Mouse (Mus musculus) left cerebral cortex, postnatal 14 days (tissue): ENCODE measurements around the gene Fam205a4. TPM values are rescaled to one million over a fixed set of nuclear protein-coding genes. Genes with fewer than 3 reads are reported as not detected.
"Not testable (repeated sequence)": the region's sequence is repeated elsewhere in the genome, so short reads cannot be mapped to it uniquely, and the experiment has no call there.

ENCODE experiments used
- DNase-seq, 2 experiments: peaks; one replicate each; pipeline ENCODE4 v3.0.0; 2021 to 2022; ENCODE audit warnings: low spot score in 2 of 2, mixed read lengths in 1 of 2
- intact Hi-C: fragments of 180-260 bp; cut with DNase I; formaldehyde crosslinking; loops from one replicate; pipeline ENCODE4 v1.15.1; 2025
- long read RNA-seq, 2 experiments: library from polyadenylated mRNA; stranded (forward); transcript quantifications; one replicate each; pipeline ENCODE4 v2.0.0; 2021
- total RNA-seq, 2 experiments: library from RNA; stranded (reverse); gene quantifications; 2 replicates each; pipeline ENCODE4 v1.2.3; 2021

Gene Fam205a4
- total RNA-seq, result 1 to 10 TPM; 5.1 to 6.1 TPM
- long read RNA-seq, experiment 1, partial matches to known transcripts, result 0 of 1 reads
- long read RNA-seq, experiment 1, other reads (novel, unspliced or antisense), result 1 of 1 reads
- long read RNA-seq, experiment 2, partial matches to known transcripts, result 0 of 1 reads
- long read RNA-seq, experiment 2, other reads (novel, unspliced or antisense), result 1 of 1 reads

DNA sequence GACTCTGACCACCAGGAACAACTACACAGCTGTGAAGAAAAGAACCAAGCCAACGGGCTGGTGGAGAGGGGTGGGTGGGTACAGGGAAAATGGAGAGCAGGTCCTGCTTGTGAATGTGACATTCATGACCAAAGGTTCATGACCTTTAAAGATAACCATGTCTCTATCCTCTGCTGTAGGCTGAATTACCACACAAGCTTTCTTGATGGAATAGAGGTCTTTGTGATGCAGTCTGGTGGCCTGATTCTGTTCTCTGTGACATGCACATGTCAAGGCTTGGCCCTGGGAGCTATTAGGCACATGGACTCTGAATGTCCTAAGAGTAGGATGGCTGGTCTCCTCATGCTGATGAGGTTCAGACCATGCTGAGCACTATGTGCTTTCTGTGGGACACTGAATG lies at the start of gene Fam205a4:
Gene Fam205a4, plus strand, starts transcription at position 301 of the 400 bp plus-strand sequence.
- DNase-seq, intact Hi-C loops: not testable (repeated sequence)

DNA sequence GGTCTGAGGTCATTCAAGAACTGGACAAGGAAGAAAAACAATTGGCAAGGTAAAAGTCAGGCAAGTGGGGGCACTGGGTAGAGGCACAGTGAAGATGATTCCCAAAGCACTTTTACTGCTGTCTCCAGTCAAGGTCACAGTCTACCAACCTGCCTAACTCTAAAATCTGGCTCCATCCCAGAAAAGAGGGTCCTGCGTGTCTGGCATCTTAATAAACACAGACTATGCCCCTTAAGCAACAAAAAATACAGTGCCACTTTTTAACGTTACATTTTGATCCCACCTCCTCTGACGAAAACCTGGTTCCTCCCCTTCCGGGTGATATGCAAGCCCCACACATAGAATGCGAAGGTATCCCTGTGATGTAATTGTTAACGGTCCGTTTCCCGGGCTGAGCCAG lies 24.6 kb upstream of the Fam205a4 start, which contains the start of gene Gm20878:
Gene Gm20878, plus strand, starts transcription at position 301 of the 400 bp plus-strand sequence.
- intact Hi-C loops, DNase-seq: not testable (repeated sequence)

Other genes with a start within 250 kb of the Fam205a4 start
- 100 to 1,000 TPM; 201 to 217 TPM for gene Dctn3, start 242.9 kb upstream of the Fam205a4 start, total RNA-seq
- gene Arid3c, start 234.9 kb upstream of the Fam205a4 start, total RNA-seq, result under 1 TPM; 0.38 to 0.48 TPM
- 100 to 1,000 TPM; 103 to 118 TPM for gene Galt, start 210.8 kb upstream of the Fam205a4 start, total RNA-seq
- 10 to 100 TPM; 67.8 to 83.8 TPM for gene Sigmar1, start 209.9 kb upstream of the Fam205a4 start, total RNA-seq
- 100 to 1,000 TPM; 294 to 318 TPM for gene Ccl27a, start 191.8 kb upstream of the Fam205a4 start, total RNA-seq
- gene Gm21541, start 62.4 kb upstream of the Fam205a4 start, total RNA-seq, result not detected
- gene Gm20878, start 24.5 kb upstream of the Fam205a4 start, total RNA-seq, result 10 to 100 TPM; 55.9 to 61.7 TPM
- gene Gm21093, start 68.7 kb downstream of the Fam205a4 start, total RNA-seq, result 1 to 10 TPM; 6.0 to 8.5 TPM
- gene Gm3893, start 125.1 kb downstream of the Fam205a4 start, total RNA-seq, result not detected
- gene Gm13304, start 148.8 kb downstream of the Fam205a4 start, total RNA-seq, result 10 to 100 TPM; 23.3 to 29.3 TPM
- gene Gm13306, start 187.4 kb downstream of the Fam205a4 start, total RNA-seq, result 10 to 100 TPM; 30.9 to 68.6 TPM
- gene Gm13305, start 202.5 kb downstream of the Fam205a4 start, total RNA-seq, result 1 to 10 TPM; 1.0 to 1.4 TPM